Mouse (Mus musculus): Measurements from ENCODE around the gene Maml1. TPM values are rescaled to one million over a fixed set of nuclear protein-coding genes. Genes with fewer than 3 reads are reported as not detected.
"Not testable (repeated sequence)": the region's sequence is repeated elsewhere in the genome, so short reads cannot be mapped to it uniquely, and the experiment has no call there.

The Maml1 gene
- 10 to 100 TPM; 21.2 to 24.5 (median 23.9) TPM for total RNA-seq (2022)

- peak; percentile 98 for DNase-seq
These were observed at the start of gene Maml1 for GRCm38 (mm10) chr11:50292190-50292855. TSS of gene Maml1 (minus strand) at chr11:50292311.

GRCm38 (mm10) chr11:50336891-50337290 lies 44.8 kb upstream of the Maml1 start:
- no peak for DNase-seq

GRCm38 (mm10) chr11:50336126-50336525 lies 44.0 kb upstream of the Maml1 start:
- no peak for DNase-seq

GRCm38 (mm10) chr11:50333181-50333580 lies 41.1 kb upstream of the Maml1 start:
- DNase-seq = no peak

GRCm38 (mm10) chr11:50329378-50329777 lies 37.3 kb upstream of the Maml1 start:
- DNase-seq = no peak

- DNase-seq = no peak
These were observed 36.0 kb upstream of the Maml1 start for GRCm38 (mm10) chr11:50328075-50328625.

- DNase-seq = no peak
These were observed 34.3 kb upstream of the Maml1 start for GRCm38 (mm10) chr11:50326302-50326966.

- DNase-seq = peak; percentile 99
These were observed 33.6 kb upstream of the Maml1 start, which contains the start of gene Canx for GRCm38 (mm10) chr11:50325496-50326301. TSS of gene Canx (minus strand) at chr11:50325673.

GRCm38 (mm10) chr11:50324751-50325471 lies 32.8 kb upstream of the Maml1 start:
- DNase-seq = no peak

GRCm38 (mm10) chr11:50323843-50324242 lies 31.7 kb upstream of the Maml1 start:
- no peak for DNase-seq

GRCm38 (mm10) chr11:50322345-50322744 lies 30.2 kb upstream of the Maml1 start:
- no peak for DNase-seq

GRCm38 (mm10) chr11:50321239-50321638 lies 29.1 kb upstream of the Maml1 start:
- no peak for DNase-seq

- not testable (repeated sequence) for DNase-seq
These were observed 27.2 kb upstream of the Maml1 start for GRCm38 (mm10) chr11:50319343-50319742.

GRCm38 (mm10) chr11:50312803-50313202 lies 20.7 kb upstream of the Maml1 start:
- no peak for DNase-seq

GRCm38 (mm10) chr11:50303406-50303805 lies 11.3 kb upstream of the Maml1 start:
- no peak for DNase-seq

- DNase-seq = peak; percentile 49
These were observed 568 bp downstream of the Maml1 start for GRCm38 (mm10) chr11:50291321-50292165.

- DNase-seq = no peak
These were observed 1.5 kb downstream of the Maml1 start for GRCm38 (mm10) chr11:50290486-50291225.

GRCm38 (mm10) chr11:50286428-50286827 lies 5.7 kb downstream of the Maml1 start:
- no peak for DNase-seq

- DNase-seq = no peak
These were observed 6.4 kb downstream of the Maml1 start for GRCm38 (mm10) chr11:50285696-50286095.

GRCm38 (mm10) chr11:50285263-50285662 lies 6.8 kb downstream of the Maml1 start:
- no peak for DNase-seq
